Mouse (Mus musculus) G1E (cell line): ENCODE results near the gene Srpk2. TPM values are rescaled to one million over a fixed set of nuclear protein-coding genes. Genes with fewer than 3 reads are reported as not detected.

ENCODE experiments used
- ATAC-seq: 2 replicates; pipeline ENCODE4 v1.8.0; 2016; ENCODE audit warnings: mild to moderate bottlenecking; ENCODE audit not compliant: insufficient number of reproducible peaks, poor library complexity, low FRiP score, severe bottlenecking; ENCODE audit errors: extremely low read depth
- DNase-seq: peaks from one replicate; pipeline ENCODE4 v3.0.0; 2012; ENCODE audit warnings: low spot score
- H3K27me3 ChIP-seq: 2 replicates; pipeline ENCODE4 v1.6.1; 2012; ENCODE audit warnings: mild to moderate bottlenecking, low read length, inconsistent platforms; ENCODE audit not compliant: insufficient read depth
- H3K36me3 ChIP-seq: replicated peaks from 2 replicates; pipeline ENCODE3; 2012; ENCODE audit warnings: mild to moderate bottlenecking, inconsistent platforms
- H3K4me1 ChIP-seq: 2 replicates; pipeline ENCODE4 v1.6.1; 2012; ENCODE audit warnings: low read depth, low read length, inconsistent platforms, mixed read lengths; ENCODE audit not compliant: insufficient read depth
- H3K4me3 ChIP-seq: 2 replicates; pipeline ENCODE4 v1.5.1; 2012; ENCODE audit warnings: low read depth, mild to moderate bottlenecking, inconsistent platforms, low read length, moderate library complexity, mixed read lengths
- H3K9me3 ChIP-seq: replicated peaks from 2 replicates; pipeline ENCODE4 v1.6.1; 2012; ENCODE audit warnings: inconsistent platforms
- CTCF ChIP-seq: IDR thresholded peaks from 2 replicates; pipeline ENCODE4 v1.5.1; 2012; ENCODE audit warnings: low read depth, low read length, inconsistent platforms, mixed read lengths
- GATA1 ChIP-seq: IDR thresholded peaks from 2 replicates; pipeline ENCODE4 v1.6.1; 2012; ENCODE audit warnings: borderline replicate concordance, low read length, inconsistent platforms, mixed read lengths
- GATA2 ChIP-seq: IDR thresholded peaks from 2 replicates; pipeline ENCODE4 v1.6.1; 2012; ENCODE audit warnings: low read depth, low read length, inconsistent platforms, borderline replicate concordance
- POLR2AphosphoS5 ChIP-seq: IDR thresholded peaks from 2 replicates; pipeline ENCODE4 v1.6.1; 2012; ENCODE audit warnings: low read depth, low read length, inconsistent platforms; ENCODE audit not compliant: insufficient replicate concordance
- TAL1 ChIP-seq: conservative IDR thresholded peaks from 2 replicates; pipeline ENCODE4 v1.6.1; 2012; ENCODE audit warnings: low read depth, low read length, inconsistent platforms, mixed read lengths
- polyA plus RNA-seq: library from polyadenylated mRNA; stranded (reverse); fragments of >175 nt; gene quantifications from 2 replicates; pipeline ENCODE4 v1.2.3, GENCODE M21; 2012
- total RNA-seq, 2 experiments: library from RNA; stranded (forward) in 1 of 2; stranded (reverse) in 1 of 2; fragments of 200-1000 nt in 1 of 2; fragments of >200 nt in 1 of 2; fragmentation: Nextera tagmentation in 1 of 2; gene quantifications; 2 replicates each; pipeline ENCODE4 v1.2.3; 2014 to 2017

Gene Srpk2
- total and polyA plus RNA-seq, 3 experiments, result 11.1 to 76.4 (median 63.5) TPM

- Histone ChIP-seq H3K36me3 (peaks cover 85% of the 10 kb centered on the region), H3K27me3 (no peaks in the 10 kb centered on the region), H3K4me3 (no peak overlapping the region), H3K4me1 (peaks cover 7% of the 10 kb centered on the region), H3K9me3 (no peaks in the 10 kb centered on the region)
- DNase-seq, result no peak
- no peak for ATAC-seq
- TF ChIP-seq GATA2 (no peak), TAL1 (no peak), POLR2AphosphoS5 (no peak)
Measured at GRCm38 (mm10) chr5:23502317-23502937, 182.0 kb downstream of the Srpk2 start.

- H3K27me3 ChIP-seq, result no peaks in the 10 kb centered on the region
- peaks cover 7% of the 10 kb centered on the region for H3K4me1 ChIP-seq
- no peak overlapping the region for H3K4me3 ChIP-seq
- peaks cover 85% of the 10 kb centered on the region for H3K36me3 ChIP-seq
- ATAC-seq (no peak), DNase-seq (no peak)
- TF ChIP-seq GATA1 (no peak), TAL1 (no peak), GATA2 (no peak), CTCF (no peak), POLR2AphosphoS5 (no peak)
- no peaks in the 10 kb centered on the region for H3K9me3 ChIP-seq
Measured at GRCm38 (mm10) chr5:23501582-23502316, 182.7 kb downstream of the Srpk2 start.

- H3K4me1 ChIP-seq, result peaks cover 7% of the 10 kb centered on the region
- DNase-seq (no peak), ATAC-seq (no peak)
- no peak overlapping the region for H3K4me3 ChIP-seq
- TF ChIP-seq TAL1 (no peak), GATA1 (no peak), POLR2AphosphoS5 (no peak), GATA2 (no peak), CTCF (no peak)
- no peaks in the 10 kb centered on the region for H3K9me3 ChIP-seq
- peaks cover 89% of the 10 kb centered on the region for H3K36me3 ChIP-seq
- no peaks in the 10 kb centered on the region for H3K27me3 ChIP-seq
Measured at GRCm38 (mm10) chr5:23500715-23501114, 183.7 kb downstream of the Srpk2 start.

GRCm38 (mm10) chr5:23499257-23499656, 185.2 kb downstream of the Srpk2 start:
- Histone ChIP-seq H3K4me3 (no peak overlapping the region), H3K9me3 (no peaks in the 10 kb centered on the region), H3K27me3 (no peaks in the 10 kb centered on the region), H3K36me3 (peaks cover 90% of the 10 kb centered on the region), H3K4me1 (peaks cover 7% of the 10 kb centered on the region)
- DNase-seq (no peak), ATAC-seq (no peak)
- TF ChIP-seq POLR2AphosphoS5, result no peak
- no peak for TF ChIP-seq TAL1
- no peak for TF ChIP-seq GATA2
- no peak for TF ChIP-seq GATA1
- no peak for TF ChIP-seq CTCF

- Histone ChIP-seq H3K27me3 (no peaks in the 10 kb centered on the region), H3K4me1 (peaks cover 7% of the 10 kb centered on the region), H3K4me3 (no peak overlapping the region), H3K9me3 (no peaks in the 10 kb centered on the region), H3K36me3 (peaks cover 89% of the 10 kb centered on the region)
- no peak for ATAC-seq
- DNase-seq, result no peak
- TF ChIP-seq POLR2AphosphoS5 (no peak), TAL1 (no peak), GATA2 (no peak), CTCF (no peak)
Measured at GRCm38 (mm10) chr5:23497920-23498319, 186.5 kb downstream of the Srpk2 start.

GRCm38 (mm10) chr5:23496933-23497332, 187.5 kb downstream of the Srpk2 start:
- no peak overlapping the region for H3K4me3 ChIP-seq
- DNase-seq (no peak), ATAC-seq (no peak)
- H3K4me1 ChIP-seq, result no peaks in the 10 kb centered on the region; the same call in 1 of the 2 replicates
- H3K36me3 ChIP-seq, result peaks cover 89% of the 10 kb centered on the region
- H3K27me3 ChIP-seq, result no peaks in the 10 kb centered on the region
- no peaks in the 10 kb centered on the region for H3K9me3 ChIP-seq
- TF ChIP-seq POLR2AphosphoS5 (no peak), TAL1 (no peak), CTCF (no peak), GATA1 (no peak), GATA2 (no peak)
